Mouse (Mus musculus): ENCODE data around the gene Brd3os. TPM values are rescaled to one million over a fixed set of nuclear protein-coding genes. Genes with fewer than 3 reads are reported as not detected.

Gene Brd3os
- polyA plus RNA-seq, 1 experiment from 2014 or later, result 6.1 TPM

GRCm38 (mm10) chr2:27473911-27474310 is 31.8 kb downstream of the Brd3os start:
- peaks cover 56% of the 10 kb centered on the region for H3K4me1 ChIP-seq (replicated peaks)
- no peaks in the 10 kb centered on the region for H3K27me3 ChIP-seq (replicated peaks)

GRCm38 (mm10) chr2:27474621-27475484 is 32.7 kb downstream of the Brd3os start:
- H3K9me3 ChIP-seq, result no peaks in the 10 kb centered on the region
- WGBS, result under 1% methylated on average over 82 of the region's 84 CpGs
- H3K27me3 ChIP-seq (replicated peaks), result no peaks in the 10 kb centered on the region
- ATAC-seq, result peak; percentile 44
- H3K9ac ChIP-seq, result peak overlapping the region; percentile 99
- peaks cover 4% of the 10 kb centered on the region for H3K36me3 ChIP-seq
- peaks cover 47% of the 10 kb centered on the region for H3K4me1 ChIP-seq (replicated peaks)
- peak overlapping the region; percentile 75 for H3K4me2 ChIP-seq (replicated peaks)
- H3K4me3 ChIP-seq (replicated peaks), result peak overlapping the region; percentile 99
- peak overlapping the region; percentile 96 for H3K27ac ChIP-seq

More at GRCm38 (mm10) chr2:27473911-27474310, 31.8 kb downstream of the Brd3os start:
- Histone ChIP-seq H3K9me3 (no peaks in the 10 kb centered on the region), H3K4me2 (replicated peaks) (peak overlapping the region; percentile 75), H3K36me3 (peaks cover 4% of the 10 kb centered on the region), H3K4me3 (replicated peaks) (peak overlapping the region; percentile 99), H3K9ac (peak overlapping the region; percentile 99), H3K27ac (peak overlapping the region; percentile 96; the same call in 1 of the 2 replicates)
- WGBS, result 7% methylated on average over 4 of the region's 4 CpGs
- no peak for ATAC-seq

DNA sequence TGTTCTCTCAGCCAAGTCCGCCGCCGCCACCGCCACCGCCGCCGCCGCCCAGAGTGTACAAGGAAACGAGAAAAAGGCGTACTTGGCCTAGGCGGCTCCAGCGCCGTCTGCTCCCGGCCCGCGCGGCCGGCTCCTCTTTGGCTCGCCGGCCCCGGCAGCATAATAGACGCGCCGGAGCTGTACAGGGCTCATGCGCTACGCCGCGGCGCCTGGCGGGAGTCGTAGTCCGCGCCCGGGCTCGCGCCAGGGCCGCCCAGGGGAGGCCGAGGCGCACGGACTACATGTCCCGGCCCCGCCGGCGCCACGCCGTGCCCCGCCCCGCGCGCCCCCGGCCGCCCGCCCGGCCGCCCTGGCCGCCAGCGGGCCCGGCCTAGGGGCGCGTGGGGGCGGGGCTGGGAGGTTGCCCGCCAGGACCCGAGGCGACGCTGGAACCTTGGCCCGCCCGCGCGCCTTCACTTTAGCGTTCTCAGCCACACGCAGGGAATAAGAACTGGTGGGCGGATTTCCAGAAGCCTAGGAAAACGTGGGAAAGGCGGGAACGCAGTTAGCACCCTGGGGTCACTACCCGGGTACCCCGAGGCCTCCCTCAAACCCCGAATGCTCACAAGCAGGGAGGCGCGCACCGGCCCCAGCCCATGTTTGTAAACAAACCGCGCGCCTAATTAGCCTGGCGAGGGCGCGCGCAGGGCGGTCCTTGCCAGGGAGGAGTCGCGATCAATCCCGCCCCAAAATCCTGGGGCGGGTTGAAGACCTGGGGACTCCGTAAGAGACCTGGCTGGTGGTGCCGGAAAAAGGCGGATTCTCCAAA is 33.6 kb downstream of the Brd3os start:
- ATAC-seq, result peak; percentile 98
- H3K4me1 ChIP-seq (replicated peaks), result peaks cover 39% of the 10 kb centered on the region
- peaks cover 4% of the 10 kb centered on the region for H3K36me3 ChIP-seq

DNA sequence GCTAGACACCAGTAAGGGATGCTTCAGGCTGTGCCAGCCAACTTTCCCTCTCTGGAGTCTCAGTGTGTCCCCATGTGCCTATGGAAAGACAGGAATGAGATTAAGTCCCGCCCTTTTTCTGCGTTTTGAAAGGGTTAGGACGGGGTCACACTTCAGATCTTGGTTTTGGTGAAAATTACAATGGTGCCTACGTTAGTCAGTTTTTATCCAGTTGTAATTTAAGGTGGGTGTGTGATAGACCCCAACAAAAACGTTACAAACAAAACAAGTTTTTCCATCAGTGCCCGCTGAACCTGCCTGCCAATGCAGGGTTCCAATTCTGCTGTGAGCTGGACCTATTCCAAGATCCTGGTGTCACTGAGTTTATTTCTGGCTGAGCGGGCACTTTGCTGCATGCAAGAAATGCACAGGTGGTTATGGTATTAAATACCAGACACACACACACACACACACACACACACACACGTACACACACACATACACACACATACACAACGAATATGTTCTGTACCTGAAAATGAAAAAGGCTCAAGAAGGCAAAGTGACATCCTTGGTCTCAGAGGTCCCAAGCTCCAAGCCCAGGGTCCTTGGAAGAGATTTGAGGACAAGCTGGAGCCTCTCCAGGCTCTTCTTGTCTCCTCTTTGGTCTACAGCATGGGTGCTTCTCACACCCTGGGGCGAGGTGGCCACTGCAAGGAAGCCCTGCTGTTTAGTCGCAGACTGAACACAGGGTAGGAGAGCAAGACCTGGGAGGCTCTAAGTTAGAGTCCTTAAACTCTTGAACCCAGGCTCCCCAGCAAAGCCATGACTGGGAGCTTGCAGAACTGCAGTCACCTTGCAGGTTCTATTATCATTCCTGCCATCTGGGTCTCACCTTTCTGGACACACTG is 34.4 kb downstream of the Brd3os start:
- peak overlapping the region; percentile 99 for H3K4me3 ChIP-seq (replicated peaks)
- H3K36me3 ChIP-seq, result peaks cover 4% of the 10 kb centered on the region
- H3K27me3 ChIP-seq (replicated peaks), result no peaks in the 10 kb centered on the region
- H3K9me3 ChIP-seq, result no peaks in the 10 kb centered on the region
- peak overlapping the region; percentile 92 for H3K27ac ChIP-seq
- no peak for ATAC-seq
- peak overlapping the region; percentile 67 for H3K4me2 ChIP-seq (replicated peaks)
- WGBS, result 24% methylated on average over 11 of the region's 11 CpGs
- H3K9ac ChIP-seq, result peak overlapping the region; percentile 51
- peaks cover 30% of the 10 kb centered on the region for H3K4me1 ChIP-seq (replicated peaks)

More for the DNA sequence above, 33.6 kb downstream of the Brd3os start:
- Histone ChIP-seq H3K27me3 (replicated peaks) (no peaks in the 10 kb centered on the region), H3K4me3 (replicated peaks) (peak overlapping the region; percentile 99), H3K9ac (peak overlapping the region; percentile 99), H3K27ac (peak overlapping the region; percentile 96), H3K9me3 (no peaks in the 10 kb centered on the region), H3K4me2 (replicated peaks) (peak overlapping the region; percentile 75)
- under 1% methylated on average over 96 of the region's 96 CpGs for WGBS

DNA sequence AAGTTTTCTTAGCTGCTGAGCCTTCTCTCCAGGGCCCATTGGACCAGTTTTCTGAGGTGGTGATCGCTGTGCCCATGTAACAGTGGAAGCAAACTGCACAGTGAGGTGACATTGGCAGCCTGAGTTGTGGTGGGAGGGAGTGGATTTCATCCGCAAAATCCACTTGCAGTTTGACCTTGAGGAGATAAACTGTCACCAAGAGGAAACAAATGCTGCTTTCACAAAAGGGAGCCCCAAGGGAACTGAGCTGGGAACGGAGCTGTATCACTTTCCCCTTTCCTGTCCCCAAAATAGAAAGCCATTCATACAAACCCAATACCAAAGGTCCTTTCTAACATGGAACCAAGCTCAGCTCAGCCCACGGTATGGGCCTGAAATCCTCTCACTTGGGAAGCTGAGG is 37.7 kb downstream of the Brd3os start:
- 60% methylated on average over 4 of the region's 4 CpGs for WGBS
- no peaks in the 10 kb centered on the region for H3K27me3 ChIP-seq (replicated peaks)

GRCm38 (mm10) chr2:27480367-27480766 is 38.2 kb downstream of the Brd3os start:
- H3K36me3 ChIP-seq, result no peaks in the 10 kb centered on the region
- H3K4me3 ChIP-seq (replicated peaks), result no peak overlapping the region
- no peak overlapping the region for H3K4me2 ChIP-seq (replicated peaks)
- 0 out of 2 replicates have a peak, but pooled peaks cover 3% of the 10 kb centered on the region for H3K4me1 ChIP-seq (replicated peaks)
- WGBS, result 68% methylated on average over 4 of the region's 4 CpGs
- H3K9me3 ChIP-seq, result no peaks in the 10 kb centered on the region
- no peak overlapping the region for H3K9ac ChIP-seq
- no peak overlapping the region for H3K27ac ChIP-seq
- ATAC-seq, result no peak
- H3K27me3 ChIP-seq (replicated peaks), result no peaks in the 10 kb centered on the region

More for the DNA sequence above, 37.7 kb downstream of the Brd3os start:
- H3K4me1 ChIP-seq (replicated peaks), result 0 out of 2 replicates have a peak, but pooled peaks cover 3% of the 10 kb centered on the region
- no peak overlapping the region for H3K4me2 ChIP-seq (replicated peaks)
- H3K4me3 ChIP-seq (replicated peaks), result no peak overlapping the region
- no peaks in the 10 kb centered on the region for H3K36me3 ChIP-seq
- no peaks in the 10 kb centered on the region for H3K9me3 ChIP-seq
- H3K27ac ChIP-seq, result no peak overlapping the region
- no peak overlapping the region for H3K9ac ChIP-seq
- ATAC-seq, result no peak

DNA sequence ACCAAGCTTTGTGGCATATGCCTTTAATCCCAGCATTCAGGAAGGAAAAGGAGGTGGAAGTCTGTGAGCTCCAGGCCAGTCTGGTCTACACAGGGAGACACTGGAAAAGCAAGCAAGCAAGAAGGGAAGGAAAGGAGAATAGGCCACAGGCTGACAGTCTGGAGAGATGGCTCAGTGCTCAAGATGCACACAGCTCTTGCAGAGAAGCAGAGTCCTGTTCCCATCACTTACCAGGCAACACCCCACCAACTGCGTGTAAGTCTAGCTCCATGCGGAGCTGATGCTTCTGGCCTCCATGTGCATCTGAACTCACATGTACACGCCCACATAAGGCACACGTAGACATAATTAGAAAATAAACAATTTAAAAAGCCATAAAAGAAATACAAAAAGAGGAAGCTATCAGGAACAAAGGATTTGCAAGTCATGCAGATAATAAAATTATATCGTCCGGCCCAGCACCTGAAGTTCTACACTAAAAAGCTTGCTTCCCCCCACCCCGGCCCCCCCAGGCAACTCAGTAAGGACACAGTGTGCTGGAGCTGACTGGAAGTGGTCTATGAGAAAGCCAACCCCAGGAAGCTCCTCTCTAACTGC is 40.2 kb downstream of the Brd3os start:
- no peaks in the 10 kb centered on the region for H3K36me3 ChIP-seq
- no peak for ATAC-seq
- H3K27me3 ChIP-seq (replicated peaks), result no peaks in the 10 kb centered on the region
- H3K27ac ChIP-seq, result no peak overlapping the region
- no peaks in the 10 kb centered on the region for H3K4me1 ChIP-seq (replicated peaks)
- H3K4me2 ChIP-seq (replicated peaks), result no peak overlapping the region
- H3K9me3 ChIP-seq, result no peaks in the 10 kb centered on the region
- no peak overlapping the region for H3K4me3 ChIP-seq (replicated peaks)
- WGBS, result 73% methylated on average over 7 of the region's 7 CpGs
- no peak overlapping the region for H3K9ac ChIP-seq

GRCm38 (mm10) chr2:27486725-27487124 is 44.6 kb downstream of the Brd3os start:
- no peak overlapping the region for H3K4me3 ChIP-seq (replicated peaks)
- no peak overlapping the region for H3K27ac ChIP-seq
- H3K4me1 ChIP-seq (replicated peaks), result no peaks in the 10 kb centered on the region
- H3K4me2 ChIP-seq (replicated peaks), result no peak overlapping the region
- ATAC-seq, result no peak
- 68% methylated on average over 4 of the region's 4 CpGs for WGBS
- H3K27me3 ChIP-seq (replicated peaks), result no peaks in the 10 kb centered on the region
- no peak overlapping the region for H3K9ac ChIP-seq
- H3K36me3 ChIP-seq, result no peaks in the 10 kb centered on the region
- H3K9me3 ChIP-seq, result no peaks in the 10 kb centered on the region

DNA sequence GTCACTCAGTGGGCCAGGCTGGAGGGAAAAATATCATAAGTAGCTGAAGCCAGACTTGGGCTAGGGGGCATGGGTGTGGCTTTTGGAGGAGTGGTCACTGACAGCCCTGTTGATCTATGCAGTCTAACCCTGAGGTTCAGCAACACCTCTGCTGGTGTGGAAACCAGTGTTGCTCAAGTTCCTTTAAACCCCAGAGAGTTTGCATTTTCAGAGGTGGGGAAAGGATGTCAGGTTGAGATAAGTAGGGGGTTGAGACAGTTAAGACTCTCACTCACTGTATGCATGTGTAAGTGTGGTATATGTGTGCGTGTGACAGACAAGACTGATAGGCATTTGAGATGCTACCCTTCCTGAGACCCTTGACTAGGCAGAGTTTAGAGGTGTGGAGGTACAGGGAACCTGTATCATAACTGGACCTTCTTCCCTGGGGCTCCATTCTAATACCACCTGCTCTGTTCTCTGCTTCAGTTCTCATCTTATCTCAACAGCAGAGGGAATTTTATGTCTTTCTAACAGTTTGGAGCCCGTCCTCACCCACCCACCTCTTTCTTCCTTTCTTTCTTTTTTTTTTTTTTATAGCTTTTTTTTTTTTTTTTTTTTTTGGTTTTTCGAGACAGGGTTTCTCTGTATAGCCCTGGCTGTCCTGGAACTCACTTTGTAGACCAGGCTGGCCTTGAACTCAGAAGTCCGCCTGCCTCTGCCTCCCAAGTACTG is 45.4 kb downstream of the Brd3os start:
- H3K27me3 ChIP-seq (replicated peaks), result no peaks in the 10 kb centered on the region
- no peaks in the 10 kb centered on the region for H3K9me3 ChIP-seq
- no peak overlapping the region for H3K27ac ChIP-seq
- no peaks in the 10 kb centered on the region for H3K36me3 ChIP-seq
- no peaks in the 10 kb centered on the region for H3K4me1 ChIP-seq (replicated peaks)
- no peak overlapping the region for H3K4me2 ChIP-seq (replicated peaks)
- no peak overlapping the region for H3K9ac ChIP-seq
- no peak overlapping the region for H3K4me3 ChIP-seq (replicated peaks)
- 72% methylated on average over 3 of the region's 4 CpGs for WGBS
- ATAC-seq, result no peak

DNA sequence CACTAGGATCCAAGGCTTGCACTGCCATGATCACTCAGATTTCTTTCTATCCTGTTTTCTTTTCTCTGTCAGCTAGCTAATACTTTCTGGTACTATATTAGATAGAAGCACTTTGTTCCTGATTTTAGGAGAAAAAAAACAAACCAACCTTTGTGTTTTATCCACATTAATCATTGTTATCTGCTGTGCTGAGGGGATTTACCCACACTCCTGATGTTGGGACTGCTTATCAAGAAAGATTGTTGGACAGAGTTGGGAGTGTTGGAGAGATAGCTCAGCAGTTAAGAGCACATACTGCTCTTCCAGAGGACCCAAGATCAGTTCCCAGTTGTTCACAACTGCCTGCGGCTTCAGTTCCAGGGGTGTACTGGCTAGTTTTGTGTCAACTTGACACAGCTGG is 46.2 kb downstream of the Brd3os start:
- Histone ChIP-seq H3K9ac (no peak overlapping the region), H3K27ac (no peak overlapping the region), H3K9me3 (no peaks in the 10 kb centered on the region), H3K4me1 (replicated peaks) (no peaks in the 10 kb centered on the region), H3K4me2 (replicated peaks) (no peak overlapping the region), H3K4me3 (replicated peaks) (no peak overlapping the region), H3K36me3 (no peaks in the 10 kb centered on the region), H3K27me3 (replicated peaks) (no peaks in the 10 kb centered on the region)
- WGBS, result 91% methylated on average over 1 of the region's 1 CpGs
- ATAC-seq, result no peak

GRCm38 (mm10) chr2:27490939-27491338 is 48.8 kb downstream of the Brd3os start:
- no peak overlapping the region for H3K4me2 ChIP-seq (replicated peaks)
- H3K9ac ChIP-seq, result no peak overlapping the region
- ATAC-seq, result no peak
- H3K36me3 ChIP-seq, result no peaks in the 10 kb centered on the region
- H3K27me3 ChIP-seq (replicated peaks), result no peaks in the 10 kb centered on the region
- H3K4me1 ChIP-seq (replicated peaks), result no peaks in the 10 kb centered on the region
- H3K27ac ChIP-seq, result no peak overlapping the region
- WGBS, result 84% methylated on average over 2 of the region's 2 CpGs
- no peaks in the 10 kb centered on the region for H3K9me3 ChIP-seq
- no peak overlapping the region for H3K4me3 ChIP-seq (replicated peaks)

Data from intestine, embryonic 15.5 days (tissue).